Mouse (Mus musculus): ENCODE results near the gene Mdga2.

GRCm38 (mm10) chr12:67010318-67010717 is 212.0 kb downstream of the Mdga2 start:
- no peak for TF ChIP-seq GATA1 (IDR thresholded peaks at IDR 0.05; ENCODE audit: low read length)
- TF ChIP-seq TAL1 (IDR thresholded peaks at IDR 0.05; ENCODE audit: low read length): no peak

All from erythroblast, embryonic 14.5 days (primary cell).